Mouse (Mus musculus) hindlimb bud, embryonic 11.5 days (tissue): Measurements from ENCODE around the gene Mdm2.

Experiments used
- DNase-seq: peaks from one replicate; pipeline ENCODE4 v3.0.0-alpha.2; 2012; ENCODE audit warnings: low read depth, low spot score; ENCODE audit errors: extremely low spot score

The Mdm2 gene

DNA sequence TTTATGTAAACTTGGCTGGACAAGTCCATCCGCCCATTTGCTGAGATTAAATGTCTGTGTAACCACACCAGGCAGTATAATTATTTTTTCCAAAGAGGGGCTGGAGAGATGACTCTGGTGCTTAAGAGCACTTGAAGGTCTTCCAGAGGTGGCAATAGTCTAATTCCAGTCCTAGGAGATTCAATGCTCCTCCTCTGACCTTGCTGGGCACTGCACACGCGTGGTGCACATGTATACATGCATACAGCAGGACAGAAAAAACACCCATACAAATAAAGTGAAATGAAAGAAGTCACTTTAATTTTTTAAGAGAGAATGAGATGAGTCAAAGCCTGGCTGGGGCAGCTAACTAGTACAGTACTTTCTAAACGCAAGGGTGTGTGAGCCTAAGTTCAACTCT lies 10.6 kb downstream of the Mdm2 start:
- no peak for DNase-seq

DNA sequence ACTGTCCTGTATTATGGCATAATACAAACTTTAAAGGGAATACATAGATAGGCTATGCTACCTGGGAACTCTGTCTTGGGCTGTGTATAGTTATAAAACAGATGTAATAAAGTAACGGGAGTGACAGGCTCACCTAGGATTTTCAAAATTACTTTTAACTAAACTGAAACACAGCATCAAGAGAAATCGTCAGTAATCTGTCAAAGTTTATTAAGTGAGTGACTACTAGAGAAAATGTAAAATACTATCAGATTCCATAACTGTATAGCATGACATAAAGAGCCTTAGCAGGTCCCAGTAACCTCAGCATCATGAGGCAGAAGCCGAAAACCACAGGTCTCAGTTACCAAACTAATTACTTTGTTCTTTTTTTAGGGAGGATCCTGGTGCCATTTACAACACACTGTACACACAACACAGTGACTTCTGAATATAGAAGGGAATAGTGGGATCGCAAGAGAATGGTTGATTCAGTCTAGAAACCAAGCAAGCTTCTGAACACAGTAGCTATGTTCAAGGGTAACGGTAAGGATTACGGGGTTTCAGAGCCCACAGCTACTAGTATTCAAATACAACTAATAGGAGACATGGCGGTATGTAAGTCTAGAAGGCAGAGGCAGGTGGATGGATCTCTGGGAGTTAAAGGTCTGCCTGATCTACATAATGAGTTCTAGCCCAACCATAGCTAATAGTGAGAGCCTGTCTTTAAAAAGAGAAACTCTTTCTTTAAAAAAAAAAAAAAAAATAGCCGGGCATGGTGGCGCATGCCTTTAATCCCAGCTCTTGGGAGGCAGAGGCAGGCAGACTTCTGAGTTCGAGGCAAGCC lies 12.0 kb downstream of the Mdm2 start:
- DNase-seq, result no peak

DNA sequence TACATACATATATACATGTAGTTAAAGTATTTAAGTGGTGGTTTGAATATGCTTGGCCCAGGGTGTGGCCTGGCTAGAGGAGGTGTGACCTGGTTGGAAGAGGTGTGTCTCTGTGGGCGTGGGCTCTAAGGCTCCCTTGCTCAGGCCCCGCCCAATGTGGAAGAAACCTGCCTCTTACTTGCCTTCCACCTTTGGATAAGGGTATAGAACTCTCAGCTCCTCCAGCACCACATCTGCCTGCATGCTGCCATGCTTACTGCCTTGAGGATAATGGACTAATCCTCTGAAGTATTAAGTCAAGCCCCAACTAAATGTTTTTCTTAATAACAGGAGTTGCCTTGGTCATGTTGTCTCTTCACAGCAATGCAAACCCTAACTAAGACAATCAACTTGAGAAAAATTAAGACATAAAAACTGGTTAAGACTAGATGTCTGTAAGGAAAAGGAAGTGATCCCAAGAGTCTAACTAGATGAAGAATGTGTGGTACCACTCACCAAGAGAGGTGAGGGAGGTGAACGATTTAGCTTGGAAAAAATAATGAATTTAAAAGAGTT lies 12.9 kb downstream of the Mdm2 start:
- DNase-seq, result no peak

DNA sequence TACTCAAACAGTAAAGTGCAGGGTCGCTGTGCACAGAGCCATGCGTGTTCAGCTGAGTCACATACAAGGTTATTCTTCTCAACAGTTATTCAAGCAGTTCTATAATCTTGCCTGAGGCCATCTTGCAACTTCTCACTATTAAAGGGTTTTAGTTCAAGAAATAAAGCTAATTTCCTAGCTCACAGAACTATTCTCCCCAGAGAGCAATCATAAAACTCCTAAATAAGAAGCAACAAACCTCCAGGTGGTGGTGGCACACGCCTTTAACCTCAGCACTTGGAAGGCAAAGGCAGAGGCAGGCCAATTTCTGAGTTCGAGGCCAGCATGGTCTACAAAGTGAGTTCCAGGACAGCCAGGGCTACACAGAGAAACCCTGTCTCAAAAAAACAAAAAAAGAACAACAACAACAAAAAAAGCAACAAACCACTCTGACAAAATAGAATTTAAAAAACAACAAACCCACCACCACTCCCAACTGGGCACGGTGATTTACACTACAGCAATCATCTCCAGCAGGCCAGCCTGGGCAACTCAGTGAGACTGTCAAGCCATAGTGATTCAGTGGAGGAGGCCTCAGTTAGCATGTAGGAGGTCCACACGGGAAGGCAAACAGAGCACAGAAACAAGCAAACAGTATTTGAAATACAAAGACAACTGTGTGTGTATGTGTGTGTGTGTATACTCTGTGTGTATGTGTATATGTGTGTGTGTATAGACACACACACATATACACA lies 13.6 kb downstream of the Mdm2 start:
- DNase-seq, result no peak

DNA sequence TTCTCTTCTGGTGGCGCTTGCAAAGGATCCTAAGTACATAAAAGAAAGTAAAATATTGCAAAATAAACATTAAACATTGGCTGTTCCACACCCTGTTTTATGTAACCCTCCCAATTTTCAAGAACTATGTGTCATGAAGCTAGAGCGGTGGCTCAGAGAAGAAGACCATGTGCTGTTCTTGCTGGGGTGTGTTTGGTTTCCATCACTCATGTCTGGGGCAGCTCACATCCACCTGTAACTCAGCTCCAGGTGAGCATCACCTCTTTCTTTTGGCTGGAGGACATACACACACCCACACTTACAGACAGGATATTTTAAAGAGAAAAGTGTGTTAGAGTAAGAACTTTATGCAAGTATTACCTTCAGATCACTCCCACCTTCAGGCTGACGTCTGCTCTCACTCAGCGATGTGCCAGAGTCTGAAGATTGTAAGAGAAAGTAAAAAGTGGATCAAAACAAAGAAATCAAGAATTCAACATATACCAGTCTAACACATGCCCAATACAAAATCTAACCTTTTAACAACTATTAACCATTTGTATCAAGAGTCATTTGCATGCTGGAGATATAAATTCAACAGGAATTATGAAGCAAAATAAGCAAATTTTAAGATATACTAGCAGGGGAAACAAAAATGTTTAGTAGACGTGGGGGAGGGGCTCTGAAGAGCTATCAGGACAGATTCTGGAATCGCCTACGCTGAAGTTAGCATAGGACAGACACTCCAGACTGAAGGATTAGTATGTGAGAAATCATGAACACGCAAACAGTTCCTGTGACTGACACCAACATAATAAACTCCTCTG lies 14.3 kb downstream of the Mdm2 start:
- DNase-seq, result no peak

DNA sequence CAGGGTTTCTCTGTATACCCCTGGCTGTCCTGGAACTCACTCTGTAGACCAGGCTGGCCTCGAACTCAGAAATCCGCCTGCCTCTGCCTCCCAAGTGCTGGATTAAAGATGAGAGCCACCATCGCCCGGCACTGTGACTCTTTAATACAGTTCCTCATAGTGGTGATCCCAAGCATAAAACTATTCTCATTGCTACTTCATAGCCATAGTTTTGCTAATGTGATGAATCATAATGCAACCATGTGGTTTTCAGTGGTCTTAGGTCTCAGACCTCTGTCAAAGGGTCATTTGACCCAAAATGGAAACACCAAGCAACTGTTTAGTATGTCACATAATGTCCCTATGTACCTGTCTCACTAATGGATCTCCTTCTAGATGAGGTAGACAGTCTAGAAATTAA lies 15.0 kb downstream of the Mdm2 start:
- DNase-seq, result no peak

DNA sequence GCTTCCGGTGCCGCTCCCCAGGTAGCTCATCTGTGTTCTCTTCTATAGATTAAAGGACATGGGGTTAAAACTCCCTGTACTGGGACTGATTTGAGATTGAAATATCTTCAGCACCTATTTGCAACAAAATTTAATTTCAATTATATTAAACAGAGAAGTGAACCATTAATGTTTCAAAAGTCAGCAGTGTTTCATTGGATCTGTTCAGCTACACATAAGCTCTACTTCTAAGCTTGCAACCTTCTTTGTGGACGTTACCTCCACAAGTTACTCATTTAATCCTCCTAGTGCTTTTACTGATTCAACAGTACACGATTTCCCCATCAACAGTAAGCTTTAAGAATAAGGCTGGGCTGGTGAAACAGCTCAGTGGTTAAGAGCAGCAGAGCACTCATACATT lies 15.5 kb downstream of the Mdm2 start:
- no peak for DNase-seq

DNA sequence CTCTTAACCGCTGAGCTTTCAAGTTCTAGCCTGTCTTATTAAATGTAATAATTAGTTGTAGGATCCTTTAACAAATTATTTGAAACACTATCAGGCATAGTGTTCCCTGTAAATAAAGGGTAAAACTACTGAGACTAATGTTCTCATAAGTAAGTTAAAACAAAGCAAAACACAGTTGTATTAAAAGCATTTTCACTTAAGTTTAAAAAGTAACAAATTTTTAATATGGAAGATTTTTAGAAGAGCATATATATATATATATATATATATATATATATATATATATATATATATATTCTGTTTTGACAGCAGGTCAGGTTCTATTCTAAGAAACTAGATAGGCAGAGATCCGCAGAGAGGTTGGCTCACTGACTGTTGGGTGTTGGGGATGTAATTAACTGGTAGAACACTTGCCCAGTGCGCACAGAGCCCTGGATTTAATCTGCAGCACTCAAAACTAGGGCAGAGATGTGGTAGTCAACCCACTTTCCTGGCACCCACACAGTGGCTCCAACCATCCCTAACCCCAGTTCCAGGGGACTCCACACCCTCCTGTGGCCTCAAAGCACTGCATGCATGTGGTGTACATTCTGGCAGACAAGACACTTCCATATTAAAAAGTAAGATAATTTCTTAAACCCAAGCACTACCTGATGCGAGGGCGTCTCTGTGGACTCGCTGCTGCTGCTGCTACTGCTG lies 16.2 kb downstream of the Mdm2 start:
- no peak for DNase-seq

DNA sequence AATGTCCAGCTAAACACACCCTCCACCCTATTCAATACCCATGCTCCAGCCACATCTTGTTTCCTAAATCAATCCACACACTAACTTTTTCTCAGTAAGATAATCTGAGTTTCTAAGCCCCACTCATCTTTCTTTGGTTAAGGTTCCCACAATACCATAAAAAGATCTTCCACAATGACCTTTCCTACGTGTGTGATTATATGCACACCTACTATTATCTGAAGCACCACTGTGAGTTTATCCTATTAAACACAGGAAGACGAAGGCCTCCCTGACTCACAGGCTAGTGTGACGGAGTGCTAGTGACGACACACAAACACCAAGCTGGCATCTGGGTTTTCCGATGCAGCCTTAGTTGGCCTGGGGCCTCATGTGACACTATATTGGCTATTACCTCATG lies 17.6 kb downstream of the Mdm2 start:
- no peak for DNase-seq

DNA sequence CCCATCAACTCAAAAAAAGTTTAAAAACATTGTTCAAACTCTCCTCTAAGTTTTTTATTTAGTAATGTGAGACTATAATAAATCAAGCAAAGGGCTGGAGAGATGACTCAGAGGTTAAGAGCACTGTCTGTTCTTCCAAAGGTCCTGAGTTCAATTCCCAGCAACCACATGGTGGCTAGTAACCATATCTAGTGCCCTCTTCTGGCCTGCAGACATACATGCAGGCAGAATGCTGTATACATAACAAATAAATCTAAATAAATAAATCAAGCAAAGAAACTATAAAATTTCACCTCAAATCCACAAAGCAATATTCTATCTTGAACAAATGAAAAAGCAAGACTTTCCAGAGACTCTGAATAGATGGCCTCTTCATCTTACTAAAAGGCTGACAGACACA lies 18.4 kb downstream of the Mdm2 start:
- no peak for DNase-seq

DNA sequence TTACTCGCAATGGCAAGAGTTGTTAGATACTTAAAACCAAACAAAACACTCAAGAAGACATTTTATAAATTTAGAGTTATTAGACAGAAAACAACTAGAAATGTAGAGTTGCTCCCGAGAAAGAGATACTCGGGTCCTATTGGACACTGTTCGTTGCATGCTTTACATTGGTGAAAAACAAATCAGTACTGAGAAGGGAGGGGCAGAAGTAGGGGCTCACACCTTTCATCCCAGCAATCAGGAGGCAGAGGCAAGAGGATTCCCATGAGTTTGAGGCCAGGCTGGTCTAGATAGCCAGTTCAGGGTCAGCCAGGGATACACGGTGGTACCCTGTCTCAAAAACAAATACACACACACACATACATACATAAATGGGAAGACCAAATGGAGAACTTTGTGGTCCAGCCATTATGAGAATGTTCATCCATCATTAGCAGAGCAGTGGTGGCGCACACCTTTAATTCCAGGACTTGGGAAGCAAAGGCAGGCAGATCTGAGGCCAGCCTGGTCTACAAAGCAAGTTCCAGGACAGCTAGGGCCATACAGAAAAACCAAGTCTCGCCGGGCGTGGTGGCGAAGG lies 19.1 kb downstream of the Mdm2 start:
- DNase-seq, result no peak

DNA sequence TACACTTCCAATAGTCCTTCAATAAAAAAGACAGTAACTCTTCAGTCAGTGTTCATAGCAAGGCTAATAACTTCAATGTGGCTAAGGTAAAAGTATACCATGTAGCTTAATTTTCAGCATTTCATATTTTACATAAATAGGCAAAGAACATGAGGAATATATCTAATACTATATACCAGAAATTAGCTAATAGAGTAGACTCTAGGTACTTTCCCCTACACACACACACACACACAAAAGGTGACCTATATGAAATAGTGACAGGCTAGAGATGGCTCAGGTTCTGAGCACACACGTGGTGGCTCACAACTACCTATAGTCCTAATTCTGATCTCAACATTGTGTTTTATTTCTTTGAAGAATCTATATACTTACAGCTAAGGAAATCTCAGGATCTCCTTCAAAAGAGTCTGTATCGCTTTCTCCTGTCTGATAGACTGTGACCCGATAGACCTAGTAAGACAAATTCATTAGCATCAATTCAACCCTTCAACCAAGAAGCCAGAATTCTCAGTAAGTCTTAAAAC lies 19.7 kb downstream of the Mdm2 start:
- DNase-seq, result no peak

DNA sequence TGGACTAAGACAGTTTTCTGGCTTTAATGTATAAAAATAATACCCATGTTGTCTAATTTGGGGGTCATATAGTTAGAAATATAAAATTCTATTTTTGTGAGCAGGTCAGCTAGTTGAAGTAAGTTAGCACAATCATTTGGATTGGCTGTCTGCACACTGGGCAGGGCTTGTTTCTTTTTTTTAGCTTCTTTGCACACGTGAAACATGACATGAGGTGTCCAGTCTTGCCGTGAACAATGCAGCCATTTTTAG lies 20.5 kb downstream of the Mdm2 start:
- DNase-seq, result no peak

DNA sequence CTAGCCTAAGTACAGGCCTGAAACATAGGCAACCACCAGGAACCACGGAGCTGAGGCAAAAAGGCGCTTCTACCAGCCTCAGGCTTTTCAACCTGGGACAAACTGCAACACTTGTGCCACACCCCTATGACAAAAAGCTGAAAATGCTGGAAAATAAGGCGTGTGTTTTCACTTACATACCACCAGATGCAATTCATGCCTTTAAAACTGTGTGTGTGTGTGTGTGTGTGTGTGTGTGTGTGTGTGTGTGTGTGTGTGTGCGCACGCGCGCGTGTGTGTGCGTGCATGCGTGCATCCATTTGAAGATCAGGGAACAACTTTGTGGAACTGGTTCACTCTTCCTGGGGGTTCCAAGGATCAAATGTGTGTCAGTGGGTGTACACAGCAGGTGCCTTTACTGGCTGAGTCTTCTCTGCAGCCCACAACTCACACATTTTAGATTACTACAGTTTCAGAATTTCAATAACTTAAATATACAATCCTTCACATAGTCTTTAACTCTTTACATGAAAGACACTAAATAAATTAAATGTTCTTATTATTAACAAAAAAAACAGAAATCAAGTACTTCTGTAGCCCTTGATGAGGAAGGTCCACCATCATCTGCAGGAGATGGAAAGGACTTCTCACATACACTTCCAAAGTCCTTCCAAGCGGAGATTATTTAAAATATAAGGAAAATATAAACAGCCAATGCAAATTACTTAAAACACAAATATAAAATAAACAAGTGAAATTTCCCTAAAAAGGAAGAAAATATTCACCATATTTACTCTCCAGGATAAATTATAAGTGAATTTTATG lies 21.1 kb downstream of the Mdm2 start:
- no peak for DNase-seq

DNA sequence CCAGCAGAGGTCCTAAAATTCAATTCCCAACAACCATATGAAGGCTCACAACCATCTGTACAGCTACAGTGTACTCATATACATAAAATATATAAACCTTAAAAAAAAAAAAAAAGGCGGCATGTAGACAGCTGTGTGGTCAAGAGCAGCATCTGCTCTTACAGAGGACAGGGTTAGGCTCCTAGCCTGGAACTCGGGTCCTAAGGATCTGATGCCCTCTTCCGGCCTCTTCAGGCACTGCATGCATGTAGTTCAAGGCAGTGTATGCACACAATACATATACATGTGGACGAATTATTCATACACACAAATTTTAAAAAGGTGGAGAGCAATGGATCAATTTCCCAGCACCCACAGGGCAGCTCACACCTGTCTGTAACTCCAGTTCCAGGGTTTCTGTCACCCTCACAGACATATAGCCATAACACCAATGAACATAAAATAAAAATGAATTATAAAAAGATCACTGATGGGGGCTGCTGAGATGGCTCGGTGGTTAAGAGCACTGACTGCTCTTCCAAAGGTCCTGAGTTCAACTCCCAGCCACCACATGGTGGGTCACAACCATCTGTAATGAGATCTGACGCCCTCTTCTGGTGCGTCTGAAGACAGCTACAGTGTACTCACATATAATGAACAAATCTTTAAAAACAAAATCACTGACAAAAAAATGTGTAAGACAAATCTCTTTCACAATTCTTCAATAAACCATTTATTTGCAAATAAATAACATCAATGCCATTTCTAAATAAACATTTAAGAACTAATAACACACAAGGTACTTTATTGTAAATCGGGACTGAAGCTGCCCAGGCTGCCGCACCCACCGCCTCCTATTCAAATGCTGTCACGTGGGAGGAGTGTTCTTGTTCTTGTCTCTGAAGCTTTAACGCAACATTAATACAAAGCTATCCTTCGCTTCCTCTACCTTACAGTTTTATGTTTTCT lies 22.1 kb downstream of the Mdm2 start:
- no peak for DNase-seq

DNA sequence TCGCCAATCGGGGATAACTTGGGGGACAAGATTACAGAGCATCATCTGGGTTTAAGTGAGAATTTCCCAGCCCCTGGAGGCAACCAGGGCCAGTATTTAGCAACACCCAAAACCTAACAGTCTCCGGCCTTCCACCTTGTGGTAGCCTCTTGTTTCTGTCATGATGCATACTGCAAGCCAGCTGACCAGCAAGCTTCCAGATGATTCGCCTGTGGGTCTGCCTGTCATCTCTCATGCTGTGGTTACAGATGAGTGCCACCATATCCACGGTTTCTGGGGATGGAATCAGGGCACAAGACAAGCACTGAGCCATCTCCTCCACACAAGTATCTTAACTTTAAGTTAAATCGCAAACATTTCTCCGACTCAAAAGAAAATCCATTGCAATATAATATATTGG lies 23.0 kb downstream of the Mdm2 start:
- DNase-seq, result no peak

DNA sequence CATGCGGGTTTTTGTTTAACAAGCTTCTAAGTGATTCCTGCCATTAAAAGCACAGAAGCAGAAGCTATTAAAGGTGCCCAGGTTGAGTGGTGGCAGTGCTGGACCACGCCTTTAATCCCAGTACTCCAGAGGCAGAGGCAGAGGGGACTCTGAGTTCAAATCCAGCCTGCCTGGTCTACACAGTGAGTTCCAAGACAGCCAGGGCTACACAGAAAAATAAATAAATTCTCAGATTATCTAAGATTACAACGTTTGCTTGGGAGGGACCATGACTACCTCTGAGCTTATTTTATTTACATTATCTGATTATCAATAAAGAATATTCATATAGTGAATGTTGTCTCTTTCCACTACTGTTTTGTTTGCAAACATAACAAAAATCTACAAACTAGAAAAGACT lies 23.5 kb downstream of the Mdm2 start:
- DNase-seq, result no peak

DNA sequence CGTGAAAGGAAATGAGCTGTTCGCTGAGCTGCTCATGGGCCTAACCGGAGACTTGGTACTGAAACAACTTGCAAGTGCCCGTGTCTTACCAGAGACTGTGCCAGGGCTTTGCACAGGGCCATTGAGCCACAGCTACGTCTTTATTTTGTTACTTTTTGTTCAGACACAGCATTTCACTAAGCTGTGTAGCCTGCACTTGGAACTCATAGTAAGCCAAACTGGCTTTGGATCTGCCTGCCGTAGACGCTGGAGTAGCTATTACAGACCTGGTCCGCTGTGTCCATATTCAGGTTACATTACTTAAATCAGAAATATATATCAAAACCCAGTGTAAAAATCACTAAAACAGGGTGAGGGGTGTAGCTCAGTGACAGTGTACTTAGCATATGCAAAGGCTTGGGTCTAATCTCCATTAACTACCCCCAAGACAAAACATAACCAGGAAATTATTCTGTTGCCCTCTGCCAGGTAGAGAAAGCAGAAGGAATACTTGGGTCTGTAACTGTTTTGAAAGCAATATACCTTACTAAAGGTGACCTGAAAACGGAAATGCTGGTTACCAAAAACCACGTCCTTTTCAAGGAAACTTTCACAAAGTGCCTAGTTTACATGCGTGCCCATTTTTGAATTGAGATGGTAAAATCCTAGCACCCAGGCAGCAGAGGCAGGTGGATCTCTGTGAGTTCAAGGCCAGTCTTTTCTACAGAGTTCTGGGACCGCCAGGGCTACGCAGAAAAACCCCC lies 24.5 kb downstream of the Mdm2 start:
- DNase-seq, result no peak
